Mouse (Mus musculus) bone marrow macrophage, adult 2 months (primary cell): ENCODE measurements at regions not wholly inside any gene's neighbourhood (a gene's known extent, or its start where the extent isn't known, plus 50 kb on each side); places are given as distances from the start of the nearest gene placed in this dataset.
"Not testable (repeated sequence)": the region's sequence is repeated elsewhere in the genome, so short reads cannot be mapped to it uniquely, and the experiment has no call there.

ENCODE experiments used
- H3K27ac ChIP-seq: 2 replicates; pipeline ENCODE4 v1.5.1; 2012; ENCODE audit warnings: low read depth, low read length; ENCODE audit not compliant: insufficient read depth
- H3K4me1 ChIP-seq: 2 replicates; pipeline ENCODE4 v1.6.1; 2012; ENCODE audit warnings: low read length; ENCODE audit not compliant: control insufficient read depth, insufficient read depth
- H3K4me3 ChIP-seq: 2 replicates; pipeline ENCODE4 v1.5.1; 2012; ENCODE audit warnings: mild to moderate bottlenecking, low read length, moderate library complexity; ENCODE audit not compliant: insufficient read depth
- CTCF ChIP-seq: IDR thresholded peaks from 2 replicates; pipeline ENCODE4 v1.5.1; 2012; ENCODE audit warnings: low read depth, mild to moderate bottlenecking, low read length, moderate library complexity
- POLR2A ChIP-seq: IDR thresholded peaks from 2 replicates; pipeline ENCODE4 v1.6.1; 2012; ENCODE audit warnings: mild to moderate bottlenecking, low read depth, low read length, borderline replicate concordance

DNA sequence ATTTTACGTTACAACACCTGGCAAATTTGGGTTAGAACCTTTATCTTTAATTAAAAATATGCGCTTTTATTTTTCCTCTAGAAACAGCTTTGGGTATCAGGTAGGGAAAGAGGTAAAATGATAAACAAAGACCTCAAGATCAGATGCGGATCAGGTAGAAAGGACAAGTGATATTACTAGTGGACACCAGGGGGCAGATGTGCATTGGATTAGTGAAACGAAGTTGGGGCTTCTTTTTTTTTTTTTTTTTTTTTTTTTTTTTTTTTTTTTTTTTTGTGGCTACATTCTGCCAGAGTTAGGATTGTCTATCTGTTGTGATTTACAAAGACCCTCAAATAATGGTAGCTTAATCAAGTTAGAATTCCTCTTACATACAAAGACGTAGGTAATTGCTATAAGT lies 153.8 kb downstream of the Cd109 start:
- Histone ChIP-seq H3K4me3 (no peak overlapping the region), H3K27ac (no peak overlapping the region), H3K4me1 (no peaks in the 10 kb centered on the region)
- TF ChIP-seq POLR2A (no peak), CTCF (no peak)

- no peak overlapping the region for H3K4me3 ChIP-seq
- H3K27ac ChIP-seq = no peak overlapping the region
Measured at GRCm38 (mm10) chr9:78773936-78774335, 158.6 kb downstream of the Cd109 start.

DNA sequence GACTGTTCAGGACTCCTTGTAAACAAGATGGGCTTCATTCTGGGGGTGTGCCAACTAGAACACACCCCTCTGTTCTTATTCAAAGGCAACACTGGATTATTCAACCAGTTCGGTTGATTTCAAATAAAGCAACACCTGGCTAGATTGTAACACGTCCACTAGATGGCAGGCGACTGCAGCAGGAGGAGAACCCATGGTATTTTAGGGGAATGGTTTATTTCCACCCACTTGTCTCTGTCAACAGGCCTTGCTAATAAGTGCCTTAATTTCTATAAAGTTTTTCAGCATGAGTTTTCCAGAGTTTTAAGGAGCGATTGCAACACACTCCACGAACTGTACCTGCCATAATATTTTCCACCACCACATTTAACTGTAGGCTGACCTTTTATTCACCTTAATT lies 160.1 kb downstream of the Cd109 start:
- H3K4me3 ChIP-seq = no peak overlapping the region

More at GRCm38 (mm10) chr9:78773936-78774335, 158.6 kb downstream of the Cd109 start:
- TF ChIP-seq POLR2A = no peak
- TF ChIP-seq CTCF = no peak
- H3K4me1 ChIP-seq = no peaks in the 10 kb centered on the region

DNA sequence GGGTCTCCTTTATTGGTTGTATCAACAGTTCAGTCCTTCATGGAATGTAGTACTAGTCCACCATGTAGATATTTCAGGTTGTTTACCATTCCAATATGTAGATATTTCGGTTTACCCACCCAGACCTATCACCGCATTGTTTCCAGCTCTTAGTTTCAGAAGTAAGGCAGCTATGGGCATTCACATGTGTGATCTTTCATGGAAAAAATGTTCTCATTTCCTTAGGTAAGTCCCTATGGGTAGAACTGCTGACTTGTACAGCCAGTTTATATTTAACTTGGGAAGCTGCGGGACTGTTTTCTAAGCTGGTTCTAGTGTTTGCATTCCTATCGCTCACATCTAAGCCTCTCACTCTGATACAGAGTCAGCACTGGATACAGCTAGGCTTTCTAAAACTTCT lies 165.2 kb downstream of the Cd109 start:
- H3K4me1 ChIP-seq = no peaks in the 10 kb centered on the region
- TF ChIP-seq POLR2A (no peak), CTCF (no peak)
- no peak overlapping the region for H3K4me3 ChIP-seq
- H3K27ac ChIP-seq = no peak overlapping the region

More for the DNA sequence above, 160.1 kb downstream of the Cd109 start:
- no peak overlapping the region for H3K27ac ChIP-seq
- H3K4me1 ChIP-seq = no peaks in the 10 kb centered on the region
- TF ChIP-seq CTCF (no peak), POLR2A (no peak)

DNA sequence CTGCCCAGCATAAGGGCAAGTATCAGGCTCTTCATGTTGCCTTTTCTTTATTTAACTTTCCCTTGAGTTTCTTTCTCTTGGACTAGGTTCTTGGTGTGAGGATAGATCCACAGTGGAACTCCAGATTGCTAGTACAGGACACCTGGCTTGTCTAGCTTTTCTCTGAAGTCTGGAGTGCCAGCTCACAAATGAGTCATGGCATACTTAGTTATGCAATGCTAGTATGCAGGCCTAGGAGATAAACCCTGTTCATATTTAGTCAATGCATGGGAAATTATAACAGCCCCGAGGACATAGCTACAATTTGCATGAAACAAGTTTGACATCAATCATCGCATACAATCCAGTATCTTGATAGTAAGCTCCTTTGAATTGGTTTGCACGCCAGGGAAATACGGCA lies 167.0 kb downstream of the Cd109 start:
- no peak overlapping the region for H3K4me3 ChIP-seq
- H3K27ac ChIP-seq = no peak overlapping the region
- H3K4me1 ChIP-seq = no peaks in the 10 kb centered on the region
- TF ChIP-seq CTCF = no peak
- no peak for TF ChIP-seq POLR2A

DNA sequence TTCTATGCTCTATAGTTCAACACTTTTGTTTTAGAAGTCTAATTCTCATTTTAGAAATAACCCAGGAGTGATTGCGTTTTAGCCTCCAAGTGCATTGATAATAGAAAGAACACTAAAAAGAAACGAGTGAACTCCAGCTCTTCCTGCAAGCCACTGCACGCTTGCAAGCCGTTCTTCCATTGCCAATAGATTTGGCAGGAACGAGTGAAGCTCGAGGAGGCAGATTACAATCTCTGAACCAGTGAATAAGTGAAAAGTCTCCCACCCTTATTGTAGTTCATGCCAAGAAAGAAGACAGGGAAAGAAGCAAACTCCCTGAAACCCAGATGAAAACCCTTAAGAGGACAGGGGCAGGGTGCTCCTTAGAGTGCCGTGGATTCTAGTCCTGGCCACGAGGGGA lies 167.5 kb downstream of the Cd109 start:
- Histone ChIP-seq H3K4me1 (no peaks in the 10 kb centered on the region), H3K4me3 (no peak overlapping the region), H3K27ac (no peak overlapping the region)
- TF ChIP-seq POLR2A = no peak
- TF ChIP-seq CTCF = no peak

DNA sequence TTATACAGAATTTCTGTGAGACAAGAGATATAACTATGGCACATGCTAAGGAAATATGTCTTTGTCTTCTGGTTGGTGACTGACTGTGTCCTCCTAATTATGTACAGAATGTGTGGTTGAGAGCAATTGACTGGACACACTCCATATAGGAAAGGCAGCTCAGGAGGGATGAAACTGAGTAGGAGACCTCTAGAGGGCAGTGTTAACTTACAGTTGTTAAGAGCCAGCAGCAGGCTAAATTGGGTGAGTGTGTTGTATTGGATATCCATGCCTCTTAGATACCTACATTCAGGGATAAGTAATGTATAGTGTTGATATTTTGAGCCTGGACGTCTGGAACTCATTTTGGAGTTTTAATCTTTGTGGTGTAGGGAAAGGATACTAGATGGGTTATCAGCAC lies 172.5 kb downstream of the Cd109 start:
- TF ChIP-seq CTCF = no peak
- no peak for TF ChIP-seq POLR2A
- Histone ChIP-seq H3K4me3 (no peak overlapping the region), H3K4me1 (no peaks in the 10 kb centered on the region), H3K27ac (no peak overlapping the region)

GRCm38 (mm10) chr9:78789703-78790102 lies 174.4 kb downstream of the Cd109 start:
- H3K27ac ChIP-seq = no peak overlapping the region
- no peaks in the 10 kb centered on the region for H3K4me1 ChIP-seq
- no peak overlapping the region for H3K4me3 ChIP-seq
- TF ChIP-seq POLR2A (no peak), CTCF (no peak)

DNA sequence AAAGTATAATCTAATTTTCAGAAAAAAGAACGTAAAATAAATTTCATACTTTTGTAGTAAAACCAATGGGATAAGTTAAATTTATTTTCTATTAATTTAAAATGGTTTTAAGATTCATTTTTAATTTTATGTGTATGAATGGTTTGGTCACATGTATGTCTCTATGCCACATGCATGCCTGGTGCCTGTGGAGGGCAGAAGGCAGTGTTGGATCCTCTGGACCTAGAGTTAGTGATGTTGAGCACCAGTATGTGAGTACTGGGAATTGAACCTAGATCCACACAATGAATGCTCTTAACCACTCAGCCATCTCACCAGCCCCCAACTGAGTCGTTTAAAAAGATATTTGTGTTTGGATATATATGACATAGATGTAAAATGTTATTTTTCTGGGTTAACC lies 174.8 kb downstream of the Cd109 start:
- Histone ChIP-seq H3K4me3 (no peak overlapping the region), H3K4me1 (no peaks in the 10 kb centered on the region), H3K27ac (no peak overlapping the region)
- no peak for TF ChIP-seq POLR2A
- no peak for TF ChIP-seq CTCF

DNA sequence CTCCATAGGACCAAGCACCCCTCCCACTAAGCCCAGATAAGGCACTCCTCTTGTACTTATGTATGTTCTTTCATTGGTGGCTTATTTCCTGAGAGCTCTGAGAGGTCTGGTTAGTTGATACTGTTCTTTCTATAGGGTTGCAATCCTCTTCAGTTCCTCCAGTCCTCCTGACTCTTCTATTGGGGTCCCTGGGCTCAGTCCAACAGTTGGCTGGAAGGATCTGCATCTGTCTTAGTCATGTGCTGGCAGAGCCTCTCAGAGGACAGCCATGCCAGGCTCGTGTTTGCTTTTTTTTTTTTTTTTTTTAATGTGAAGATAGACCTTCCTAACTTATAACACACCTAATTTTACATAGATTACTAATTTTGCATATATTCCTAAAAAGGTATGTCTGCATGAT lies 180.5 kb downstream of the Cd109 start:
- Histone ChIP-seq H3K27ac (no peak overlapping the region), H3K4me1 (no peaks in the 10 kb centered on the region), H3K4me3 (no peak overlapping the region)
- TF ChIP-seq CTCF (no peak), POLR2A (no peak)

- Histone ChIP-seq H3K27ac (no peak overlapping the region), H3K4me3 (no peak overlapping the region), H3K4me1 (no peaks in the 10 kb centered on the region)
- TF ChIP-seq CTCF = no peak
- TF ChIP-seq POLR2A = no peak
Measured at GRCm38 (mm10) chr9:78817221-78817620, 201.9 kb downstream of the Cd109 start.

DNA sequence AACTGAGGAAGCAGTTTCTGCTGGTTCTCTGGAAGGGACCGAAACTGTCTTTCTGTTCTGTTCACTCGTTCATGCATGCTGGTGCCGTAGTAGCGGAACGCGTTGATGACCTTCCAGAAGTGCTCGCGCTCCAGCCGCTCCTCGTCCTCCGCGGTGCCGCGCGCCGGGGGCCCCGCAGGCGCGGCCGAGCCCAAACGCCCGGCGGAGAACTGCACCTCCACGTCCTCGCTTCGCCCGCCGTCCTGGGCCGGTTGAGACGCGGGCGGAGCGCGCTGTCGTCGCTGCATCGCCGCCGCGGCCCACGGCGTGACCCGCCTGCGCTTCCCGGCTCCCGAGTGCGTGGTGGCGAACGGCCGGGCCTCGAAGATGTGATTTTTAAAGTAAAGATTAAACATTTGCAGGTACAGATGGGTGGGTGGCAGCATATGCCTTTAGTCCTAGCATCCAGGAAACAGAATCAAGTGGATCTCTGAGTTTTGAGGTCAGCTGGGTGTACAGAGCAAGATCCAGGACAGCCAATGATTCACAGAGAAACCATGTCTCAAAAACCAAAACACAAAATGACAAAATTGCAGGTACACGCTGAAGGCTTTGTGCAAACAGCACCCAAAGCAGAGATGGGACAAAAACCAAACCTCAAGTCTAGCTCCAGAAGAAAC lies 206.3 kb downstream of the Cd109 start:
- H3K4me3 ChIP-seq, H3K27ac ChIP-seq, H3K4me1 ChIP-seq: not testable (repeated sequence)
